Mouse (Mus musculus) spleen, adult 2 months (tissue): ENCODE measurements at regions not wholly inside any gene's neighbourhood (a gene's known extent, or its start where the extent isn't known, plus 50 kb on each side); places are given as distances from the start of the nearest gene placed in this dataset.

Source experiments
- DNase-seq, 2 experiments: peaks; one replicate each; pipeline versions ENCODE4 v3.0.0 to v3.0.0-alpha.2; 2012 to 2021; ENCODE audit warnings: low spot score in 2 of 2, low read depth in 1 of 2
- H3K27ac ChIP-seq: fragments of 200-500 bp; 2 replicates; pipeline ENCODE4 v1.5.1; 2012; ENCODE audit warnings: low read length, inconsistent platforms; ENCODE audit not compliant: insufficient read depth
- H3K27me3 ChIP-seq: fragments of 200-500 bp; 2 replicates; pipeline ENCODE4 v1.6.1; 2012; ENCODE audit warnings: mild to moderate bottlenecking, moderate library complexity, low read length, inconsistent platforms; ENCODE audit not compliant: control insufficient read depth, insufficient read depth
- H3K36me3 ChIP-seq: fragments of 200-500 bp; 2 replicates; pipeline ENCODE4 v1.6.1; 2012; ENCODE audit warnings: mild to moderate bottlenecking, low read length, inconsistent platforms; ENCODE audit not compliant: control insufficient read depth, insufficient read depth
- H3K4me1 ChIP-seq: fragments of 200-500 bp; 2 replicates; pipeline ENCODE4 v1.6.1; 2011; ENCODE audit warnings: inconsistent platforms; ENCODE audit not compliant: control insufficient read depth, insufficient read depth, insufficient read length
- H3K4me3 ChIP-seq: fragments of 200-500 bp; 2 replicates; pipeline ENCODE4 v1.5.1; 2011; ENCODE audit warnings: mild to moderate bottlenecking, inconsistent platforms; ENCODE audit not compliant: insufficient read depth, insufficient read length; ENCODE audit errors: extremely low read depth
- CTCF ChIP-seq: fragments of 200-500 bp; IDR thresholded peaks from 2 replicates; pipeline ENCODE4 v1.5.1; 2011; ENCODE audit warnings: mild to moderate bottlenecking, inconsistent platforms; ENCODE audit not compliant: insufficient read depth, insufficient read length, insufficient replicate concordance; ENCODE audit errors: extremely low read depth
- POLR2A ChIP-seq: fragments of 200-500 bp; IDR thresholded peaks from 2 replicates; pipeline ENCODE4 v1.6.1; 2011; ENCODE audit warnings: low read depth, low read length, inconsistent platforms
- WGBS: fragments of 180-500 bp; shearing (Covaris S2); methylation state at CpG from one replicate; pipeline ENCODE4 v1.1.7; 2018; 5-methylcytosine and 5-hydroxymethylcytosine counted together

DNA sequence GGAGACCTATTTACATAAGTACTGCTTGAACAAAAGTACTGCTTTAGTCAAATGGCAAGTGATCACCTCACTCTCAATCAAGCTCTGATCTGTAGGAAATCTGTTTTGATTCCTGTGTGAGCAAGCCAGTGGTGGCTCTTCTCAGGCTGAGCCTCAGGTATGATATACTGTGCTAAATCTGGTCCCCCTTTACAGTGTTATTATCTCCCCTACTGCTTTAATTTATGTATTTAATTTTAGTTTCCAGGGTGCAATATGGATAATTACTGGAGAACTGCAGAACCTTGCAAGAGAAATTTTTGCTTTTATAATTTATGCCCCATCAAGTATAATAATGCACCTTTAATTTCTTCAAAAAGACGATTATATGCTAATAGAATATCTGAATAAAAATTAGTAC is 341.3 kb upstream of the Alcam start:
- 87% methylated on average over 1 of the region's 1 CpGs for WGBS
- Histone ChIP-seq H3K4me3 (no peak overlapping the region), H3K27ac (no peak overlapping the region), H3K4me1 (no peaks in the 10 kb centered on the region), H3K27me3 (no peaks in the 10 kb centered on the region), H3K36me3 (no peaks in the 10 kb centered on the region)
- no peak for DNase-seq
- TF ChIP-seq CTCF (no peak), POLR2A (no peak)

DNA sequence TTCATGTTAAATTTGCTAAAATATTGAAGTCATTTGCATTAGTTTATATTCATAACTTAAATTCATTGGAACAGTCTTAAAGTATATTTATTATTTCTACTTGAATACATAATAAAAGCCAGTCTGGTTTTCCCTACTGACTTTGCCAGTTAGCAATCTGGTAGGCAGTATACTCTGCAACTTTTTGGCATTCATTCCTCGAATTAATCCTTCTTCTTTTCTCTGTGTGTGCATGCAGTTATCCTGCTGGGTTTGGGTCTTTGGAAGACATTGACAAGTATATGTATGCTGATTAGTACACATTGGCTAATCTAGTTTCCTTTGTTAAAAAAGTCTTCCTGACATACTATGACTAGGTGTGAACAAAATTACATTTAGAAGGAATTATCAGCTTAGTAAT is 336.1 kb upstream of the Alcam start:
- Histone ChIP-seq H3K4me1 (no peaks in the 10 kb centered on the region), H3K27ac (no peak overlapping the region), H3K36me3 (no peaks in the 10 kb centered on the region), H3K4me3 (no peak overlapping the region), H3K27me3 (no peaks in the 10 kb centered on the region)
- TF ChIP-seq CTCF (no peak), POLR2A (no peak)
- no peak for DNase-seq
- WGBS: 71% methylated on average over 1 of the region's 1 CpGs

DNA sequence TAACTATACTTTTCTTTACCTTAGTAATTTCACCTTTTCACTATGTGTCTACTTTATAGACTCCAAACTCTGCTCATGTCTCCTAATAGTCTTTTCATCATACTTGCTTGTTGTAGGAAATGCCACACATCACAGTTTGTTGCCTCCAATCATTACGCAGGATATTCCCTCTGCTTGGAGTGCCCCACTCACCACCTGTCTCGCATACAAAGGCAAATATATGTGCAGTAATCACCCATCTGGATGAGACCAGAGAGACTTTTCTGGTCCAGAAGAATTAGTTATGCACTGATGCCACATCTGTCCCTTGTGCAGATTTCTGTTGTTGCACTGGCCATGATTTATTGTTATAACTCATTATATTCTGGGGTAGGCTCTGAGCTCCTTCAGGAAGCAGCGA is 293.9 kb upstream of the Alcam start:
- H3K36me3 ChIP-seq: no peaks in the 10 kb centered on the region
- TF ChIP-seq POLR2A (no peak), CTCF (no peak)
- no peak overlapping the region for H3K27ac ChIP-seq
- WGBS: 91% methylated on average over 3 of the region's 3 CpGs
- no peak for DNase-seq
- H3K4me1 ChIP-seq: no peaks in the 10 kb centered on the region
- no peaks in the 10 kb centered on the region for H3K27me3 ChIP-seq
- no peak overlapping the region for H3K4me3 ChIP-seq

DNA sequence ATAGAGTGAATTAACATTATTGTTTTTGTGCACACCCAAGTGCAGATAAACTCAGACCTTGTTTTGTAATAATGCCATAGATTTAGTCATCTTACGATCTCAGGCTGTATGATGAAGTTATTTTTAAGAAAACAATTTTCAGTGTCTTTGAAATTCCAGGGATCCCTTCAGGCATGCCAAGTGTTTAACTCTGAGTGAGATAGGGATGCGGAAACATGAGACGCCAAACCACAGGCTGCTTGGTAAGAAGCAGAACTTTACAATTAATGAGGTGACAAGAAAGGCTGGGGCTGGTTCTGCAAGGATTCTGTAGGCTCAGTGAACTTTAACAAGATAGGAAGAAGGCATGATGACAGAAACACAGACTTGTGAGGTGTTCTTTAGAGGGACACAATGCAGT is 292.3 kb upstream of the Alcam start:
- H3K27ac ChIP-seq: no peak overlapping the region
- H3K27me3 ChIP-seq: no peaks in the 10 kb centered on the region
- no peak for TF ChIP-seq POLR2A
- no peak for TF ChIP-seq CTCF
- H3K36me3 ChIP-seq: no peaks in the 10 kb centered on the region
- no peak overlapping the region for H3K4me3 ChIP-seq
- no peak for DNase-seq
- 83% methylated on average over 3 of the region's 3 CpGs for WGBS
- H3K4me1 ChIP-seq: no peaks in the 10 kb centered on the region

DNA sequence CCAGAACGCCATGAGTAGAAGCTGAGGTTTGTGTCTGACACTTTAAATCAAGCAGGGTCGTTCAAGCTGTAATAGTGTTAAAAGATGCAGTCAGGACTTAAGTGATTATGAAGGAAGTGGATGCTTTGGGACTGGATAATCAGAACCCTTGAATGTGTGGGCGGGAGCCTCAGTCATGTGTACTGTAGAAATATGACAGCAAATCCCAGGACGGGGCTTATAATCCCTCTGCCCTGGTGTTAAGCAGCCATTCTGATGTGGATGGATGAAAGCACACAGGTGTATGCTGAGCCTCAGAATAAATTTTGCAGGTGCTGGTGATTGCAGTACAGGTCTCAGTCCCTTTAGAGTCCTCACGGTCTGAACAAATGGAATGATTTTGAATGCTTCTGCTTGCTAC is 290.8 kb upstream of the Alcam start:
- no peak overlapping the region for H3K4me3 ChIP-seq
- WGBS: 85% methylated on average over 5 of the region's 5 CpGs
- no peak overlapping the region for H3K27ac ChIP-seq
- no peak for TF ChIP-seq POLR2A
- TF ChIP-seq CTCF: no peak
- no peaks in the 10 kb centered on the region for H3K4me1 ChIP-seq
- no peaks in the 10 kb centered on the region for H3K27me3 ChIP-seq
- no peak for DNase-seq
- H3K36me3 ChIP-seq: no peaks in the 10 kb centered on the region

DNA sequence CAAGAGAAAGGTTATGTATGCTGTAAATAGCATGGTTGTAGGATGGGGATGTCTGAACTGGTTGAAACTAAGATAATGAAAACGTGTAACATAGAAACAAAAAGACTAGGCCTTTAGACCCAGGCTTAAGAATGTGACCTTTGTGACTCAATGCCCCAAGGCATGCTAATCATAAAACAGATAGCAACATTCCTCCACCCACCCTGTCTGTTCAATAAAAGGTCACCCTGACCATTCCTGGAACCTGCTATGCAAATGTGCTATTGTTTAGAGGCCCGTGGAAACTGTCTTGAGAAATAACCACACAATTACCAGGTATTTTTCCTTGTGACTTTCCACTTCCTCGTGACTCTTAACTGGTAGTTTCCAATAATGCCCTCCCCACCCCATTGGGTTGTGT is 288.3 kb upstream of the Alcam start:
- Histone ChIP-seq H3K4me3 (no peak overlapping the region), H3K27me3 (no peaks in the 10 kb centered on the region), H3K27ac (no peak overlapping the region), H3K4me1 (no peaks in the 10 kb centered on the region), H3K36me3 (no peaks in the 10 kb centered on the region)
- no peak for DNase-seq
- 75% methylated on average over 3 of the region's 3 CpGs for WGBS
- TF ChIP-seq CTCF (no peak), POLR2A (no peak)

DNA sequence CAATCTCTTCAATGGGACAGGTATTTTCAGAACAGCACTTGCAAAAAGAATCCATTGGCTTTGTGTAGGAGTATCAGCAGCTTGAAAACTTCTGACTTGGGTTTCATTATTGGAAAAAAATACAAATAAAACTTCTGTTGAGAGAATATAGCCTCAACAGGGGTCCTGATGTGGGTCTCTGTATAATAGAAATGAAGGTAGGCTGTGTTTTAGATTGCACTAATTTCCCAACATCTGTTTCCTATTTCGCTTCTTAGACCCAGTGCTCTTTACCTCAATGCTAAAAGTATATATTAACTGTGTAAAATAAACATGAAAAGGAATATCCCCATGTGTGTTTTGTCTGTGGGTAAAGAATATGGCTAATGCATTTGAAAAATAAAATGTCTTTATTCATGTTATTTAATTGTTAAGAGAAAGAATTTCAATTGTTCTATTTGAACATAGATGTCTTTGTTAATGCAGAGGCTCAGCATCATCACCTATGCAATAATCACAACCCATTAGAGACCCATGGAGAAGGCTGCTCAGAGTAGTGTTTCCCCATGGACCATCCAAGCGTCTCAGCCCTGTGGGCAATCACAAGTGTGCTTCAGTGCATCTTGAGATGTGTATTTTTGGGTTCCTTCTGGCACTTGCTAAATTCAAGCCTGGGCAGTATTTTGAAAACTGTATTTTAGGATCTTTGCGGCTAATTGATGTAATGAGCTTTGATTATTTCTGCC is 272.4 kb upstream of the Alcam start:
- Histone ChIP-seq H3K36me3 (no peaks in the 10 kb centered on the region), H3K4me1 (no peaks in the 10 kb centered on the region), H3K27me3 (no peaks in the 10 kb centered on the region), H3K4me3 (no peak overlapping the region), H3K27ac (no peak overlapping the region)
- TF ChIP-seq POLR2A: no peak
- no peak for TF ChIP-seq CTCF
- DNase-seq: no peak
- WGBS: 88% methylated on average over 3 of the region's 3 CpGs
